Mouse (Mus musculus) brain, embryonic 14.5 days (tissue): ENCODE results near the gene Krtap22-2.
"Not testable (repeated sequence)": the region's sequence is repeated elsewhere in the genome, so short reads cannot be mapped to it uniquely, and the experiment has no call there.

Source experiments
- CTCF ChIP-seq: fragments of 200-500 bp; IDR thresholded peaks from 2 replicates; pipeline ENCODE4 v1.5.1; 2012; ENCODE audit warnings: inconsistent platforms, mild to moderate bottlenecking, moderate library complexity, borderline replicate concordance; ENCODE audit not compliant: insufficient read depth, insufficient read length; ENCODE audit errors: extremely low read depth
- POLR2A ChIP-seq: fragments of 200-500 bp; IDR thresholded peaks from 2 replicates; pipeline ENCODE4 v1.6.1; 2012; ENCODE audit warnings: mild to moderate bottlenecking, inconsistent platforms, borderline replicate concordance; ENCODE audit not compliant: poor library complexity, insufficient read depth, insufficient read length, severe bottlenecking; ENCODE audit errors: extremely low read depth

- TF ChIP-seq POLR2A, CTCF: not testable (repeated sequence)
These were observed 20.8 kb upstream of the Krtap22-2 start, which contains the start of gene Krtap6-1 for GRCm38 (mm10) chr16:89031399-89031798.
